Comparison of ENCODE assay signal across 8 mouse cellular contexts in the genomic region with DNA sequence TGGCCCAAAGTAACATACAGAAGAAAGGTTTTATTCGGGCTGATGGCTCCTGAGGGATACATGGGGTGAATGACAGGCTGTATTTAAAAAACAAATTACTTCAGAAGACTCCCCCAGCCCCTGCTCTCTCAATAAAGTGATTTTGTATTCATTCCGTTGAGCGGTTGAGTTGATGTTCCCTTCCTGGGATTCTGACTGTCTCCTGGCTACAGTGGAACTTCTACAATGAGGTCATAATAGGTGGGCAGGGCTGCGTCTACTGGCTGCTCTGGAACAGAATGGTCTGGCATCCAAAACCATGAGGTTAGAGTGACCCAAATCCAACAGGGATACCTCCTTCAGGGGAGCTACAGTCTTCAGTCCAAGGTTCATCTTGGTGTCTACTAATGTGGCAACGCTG. TPM values are rescaled to one million over a fixed set of nuclear protein-coding genes. Genes with fewer than 3 reads are reported as not detected.
DNase-seq lines count a peak whose midpoint lies in the region; ATAC-seq and TF ChIP-seq lines count a peak whose summit lies in the region.

A gene (plus strand): TSS at position 301 of the 400 bp plus-strand sequence.

- no peak within 1 kb of the TSS for H3K9ac ChIP-seq in kidney, postnatal 0 days (ENCODE audit: low read depth, low read length)
- H3K9ac ChIP-seq in midbrain, embryonic 12.5 days (replicated peaks) = no peak within 1 kb of the TSS

- TF ChIP-seq CTCF in kidney, postnatal 0 days (IDR thresholded peaks at IDR 0.05; ENCODE audit: low read depth) = no peak

- H3K4me1 ChIP-seq in kidney, postnatal 0 days (replicated peaks; ENCODE audit: insufficient read depth, low read length) = no peaks in the 10 kb centered on the region
- H3K4me1 ChIP-seq in midbrain, embryonic 12.5 days = no peaks in the 10 kb centered on the region

- H3K9me3 ChIP-seq in kidney, postnatal 0 days (replicated peaks; ENCODE audit: low read length) = no peaks in the 10 kb centered on the region
- H3K9me3 ChIP-seq in midbrain, embryonic 12.5 days = no peaks in the 10 kb centered on the region

- 79% methylated on average over 5 of the region's 5 CpGs for WGBS in kidney, postnatal 0 days
- 86% methylated on average over 5 of the region's 5 CpGs for WGBS in midbrain, embryonic 12.5 days

- DNase-seq in kidney, postnatal 0 days (ENCODE audit: low spot score) = no peak
- DNase-seq in kidney, postnatal 25 days = no peak
- no peak for DNase-seq in adrenal gland, postnatal 14 days
- DNase-seq in layer of hippocampus, postnatal 10 days (ENCODE audit: low spot score in 2 of 2) = no peak
- DNase-seq in thymus, postnatal 4 days = no peak
- no peak for DNase-seq in thymus, postnatal 36 days

- H3K27me3 ChIP-seq in kidney, postnatal 0 days (ENCODE audit: insufficient read depth, low read length) = no peaks in the 10 kb centered on the region
- no peaks in the 10 kb centered on the region; the same call in 1 of the 2 replicates for H3K27me3 ChIP-seq in midbrain, embryonic 12.5 days

- ATAC-seq in kidney, postnatal 0 days (replicated peaks; ENCODE audit: low FRiP score, low read depth) = no peak
- ATAC-seq in granulocyte monocyte progenitor cell, adult 5-6 weeks (replicated peaks; ENCODE audit: poor library complexity, severe bottlenecking) = no peak
- ATAC-seq in midbrain, embryonic 12.5 days (ENCODE audit: low FRiP score, low read depth) = no peak

- no peak within 1 kb of the TSS for H3K4me3 ChIP-seq in kidney, postnatal 0 days (replicated peaks; ENCODE audit: low read depth, low read length)
- H3K4me3 ChIP-seq in midbrain, embryonic 12.5 days = no peak within 1 kb of the TSS

- no peak within 1 kb of the TSS for H3K4me2 ChIP-seq in kidney, postnatal 0 days (ENCODE audit: low read length)
- H3K4me2 ChIP-seq in midbrain, embryonic 12.5 days (replicated peaks) = no peak within 1 kb of the TSS

- H3K27ac ChIP-seq in kidney, postnatal 0 days = no peak within 1 kb of the TSS
- no peak within 1 kb of the TSS for H3K27ac ChIP-seq in midbrain, embryonic 12.5 days (replicated peaks)

- H3K36me3 ChIP-seq in kidney, postnatal 0 days (ENCODE audit: insufficient read depth, low read length) = no peaks in the 10 kb centered on the region
- H3K36me3 ChIP-seq in midbrain, embryonic 12.5 days = no peaks in the 10 kb centered on the region

RNA-seq across cellular contexts. Expression of the gene that starts here (rescaled TPM):
- 143 and 151 TPM in 2 replicates for polyA plus RNA-seq in kidney, postnatal 0 days (2015; fragmentation: Nextera tagmentation; extraction: Ambion mirVana)
- total RNA-seq in adrenal gland, postnatal 14 days (2021) = 55.0 and 57.0 TPM in 2 replicates
- 26.7 and 47.4 TPM in 2 replicates for total RNA-seq in granulocyte monocyte progenitor cell, adult 5-6 weeks (2014; fragmentation: Nextera tagmentation)
- total RNA-seq in granulocyte monocyte progenitor cell, adult 5-6 weeks (2017) = 40.1 and 46.0 TPM in 2 replicates
- total RNA-seq in layer of hippocampus, postnatal 10 days (2021) = 10 to 100 TPM; 80.7 to 87.1 TPM
- polyA plus RNA-seq in midbrain, embryonic 12.5 days (2016; fragmentation: Nextera tagmentation; extraction: Ambion mirVana) = 165 and 170 TPM in 2 replicates
